16 mouse cellular contexts compared by ENCODE assay signal in the genomic region with DNA sequence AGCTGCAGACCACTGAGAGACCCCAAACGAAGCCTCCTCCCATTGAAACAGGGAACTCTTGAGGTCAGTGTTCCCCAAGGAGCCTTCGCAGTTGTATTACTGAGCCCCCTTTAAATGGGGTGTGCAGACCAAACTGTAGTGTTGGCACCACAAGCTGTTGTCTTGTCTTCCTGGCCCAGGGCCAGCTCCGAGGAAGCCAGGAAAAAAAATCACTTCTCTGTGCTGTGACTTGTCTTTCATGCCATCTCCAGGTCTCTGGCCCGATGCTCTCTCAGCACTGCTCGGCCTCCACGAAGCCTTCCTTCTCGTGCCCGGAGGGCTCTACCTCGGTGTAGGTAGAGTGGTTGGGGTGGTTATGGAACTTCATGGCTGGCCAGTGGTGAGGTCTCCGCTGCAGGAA.
"Had no signal": no experiment of that assay in that cellular context is flagged by ENCODE, and none has a peak within 500 bp of the region (broad histone marks: within the 10 kb centered on the region; RNA-seq: fewer than 3 reads in every experiment).

No protein-coding gene starts in this region.

- ATAC-seq: liver, postnatal 0 days; midbrain, embryonic 16.5 days had no signal

- H3K27ac ChIP-seq: layer of hippocampus, adult 2 months; left cerebral cortex, adult 2 months; limb, embryonic 12.5 days; liver, embryonic 13.5 days; lung, embryonic 15.5 days; macrophage; stomach, postnatal 0 days had no signal

- H3K4me3 ChIP-seq: layer of hippocampus, adult 2 months; left cerebral cortex, adult 2 months; limb, embryonic 12.5 days; liver, embryonic 13.5 days; lung, embryonic 15.5 days; megakaryocyte, embryonic 14.5 days had no signal

- DNase-seq: kidney, postnatal 10 days; liver; liver, embryonic 13.5 days; liver, postnatal 0 days; lung, postnatal 14 days; thymus, adult 2 months; thymus, postnatal 25 days had no signal

- H3K4me1 ChIP-seq: limb, embryonic 12.5 days; liver, embryonic 13.5 days; lung, embryonic 15.5 days; megakaryocyte, embryonic 14.5 days had no signal

- H3K27me3 ChIP-seq: liver, embryonic 13.5 days; lung, embryonic 15.5 days had no signal

- H3K4me2 ChIP-seq: limb, embryonic 12.5 days; liver, embryonic 13.5 days; lung, embryonic 15.5 days; midbrain, embryonic 11.5 days had no signal

- H3K36me3 ChIP-seq: limb, embryonic 12.5 days; liver, embryonic 13.5 days; lung, embryonic 15.5 days had no signal

- H3K9me3 ChIP-seq: limb, embryonic 12.5 days; liver, embryonic 13.5 days; lung, embryonic 15.5 days; megakaryocyte, embryonic 14.5 days had no signal

- H3K9ac ChIP-seq: limb, embryonic 12.5 days; liver, embryonic 13.5 days; liver, postnatal 0 days; lung, embryonic 15.5 days had no signal
